27 mouse cellular contexts compared by ENCODE assay signal in genomic region chrX:9460387-9460930, GRCm38 (mm10). TPM values are rescaled to one million over a fixed set of nuclear protein-coding genes. Genes with fewer than 3 reads are reported as not detected.
A peak's percentile ranks its signal among the peaks of the same experiment; 100 is the strongest.
DNase-seq lines count a peak whose midpoint lies in the region; TF ChIP-seq lines count a peak whose summit lies in the region.
"Had no signal": no experiment of that assay in that cellular context is flagged by ENCODE, and none has a peak within 500 bp of the region (broad histone marks: within the 10 kb centered on the region; RNA-seq: fewer than 3 reads in every experiment).

No protein-coding gene starts in this region.

- no peak for TF ChIP-seq POLR2A in bone marrow, adult 2 months (IDR thresholded peaks at IDR 0.05; ENCODE audit: borderline replicate concordance, control insufficient read depth, low read depth, low read length)

- H3K27ac ChIP-seq in bone marrow, adult 2 months (ENCODE audit: control insufficient read depth, insufficient read depth, low read depth, low read length, poor library complexity): peak overlapping the region; percentile 65; the same call in 1 of the 2 replicates
- peak overlapping the region; percentile 54 for H3K27ac ChIP-seq in macrophage
- H3K27ac ChIP-seq: forebrain, embryonic 13.5 days; hindbrain, embryonic 14.5 days; liver, embryonic 14.5 days; neural tube, embryonic 13.5 days had no signal

- H3K4me1 ChIP-seq in bone marrow, adult 2 months (ENCODE audit: control insufficient read depth, insufficient read depth, low read length): no peaks in the 10 kb centered on the region; the same call in 1 of the 2 replicates
- H3K4me1 ChIP-seq: forebrain, embryonic 13.5 days; heart, embryonic 12.5 days; neural tube, embryonic 13.5 days had no signal

- peak; percentile 5 for DNase-seq in layer of hippocampus, adult 9-11 months
- DNase-seq in layer of hippocampus, adult 9-10 months (ENCODE audit: low spot score): no peak
- DNase-seq in splenic B cell, adult 2 months (ENCODE audit: low read depth, low spot score): peak; percentile 31
- DNase-seq in cerebellum, adult 9-11 months: no peak
- DNase-seq in adrenal gland, adult (ENCODE audit: inconsistent age in 2 of 2, low spot score in 1 of 2): no peak
- no peak for DNase-seq in right cerebral cortex, postnatal 36 days (ENCODE audit: low spot score in 2 of 2)
- DNase-seq: adrenal gland, postnatal 10 days; cerebellum, adult 2 months; cerebellum, postnatal 25 days; gastrocnemius, postnatal 14 days; heart, adult 18-20 months; kidney, adult 9 months; kidney, postnatal 10 days; liver; lung, adult 2 months; lung, postnatal 4 days; retina, postnatal 1 day; right cerebral cortex, postnatal 25 days; thymus, adult 2 months; thymus, postnatal 36 days had no signal

- no peak overlapping the region for H3K4me3 ChIP-seq in bone marrow, adult 2 months (replicated peaks; ENCODE audit: control insufficient read depth, low read depth, low read length)
- H3K4me3 ChIP-seq in macrophage (ENCODE audit: inconsistent target): no peak overlapping the region
- H3K4me3 ChIP-seq: forebrain, embryonic 13.5 days; heart, embryonic 12.5 days; neural tube, embryonic 13.5 days had no signal

- no peak for TF ChIP-seq CTCF in bone marrow, adult 2 months (IDR thresholded peaks at IDR 0.05; ENCODE audit: control insufficient read depth, insufficient read depth, low read length)

- WGBS in bone marrow, adult 2 months: 34% methylated on average over 4 of the region's 4 CpGs
- WGBS in macrophage (ENCODE audit: missing documents): 67% methylated on average over 4 of the region's 4 CpGs

- peaks cover 48% of the 10 kb centered on the region; the same call in 1 of the 2 replicates for H3K79me2 ChIP-seq in macrophage (ENCODE audit: inconsistent target)

- H3K27me3 ChIP-seq in splenic B cell, adult 2 months (ENCODE audit: control insufficient read depth, insufficient read depth, low read length, poor library complexity, severe bottlenecking): no peaks in the 10 kb centered on the region
- H3K27me3 ChIP-seq: forebrain, embryonic 13.5 days; heart, embryonic 12.5 days; neural tube, embryonic 13.5 days had no signal

- peaks cover 3% of the 10 kb centered on the region; the same call in 1 of the 2 replicates for H3K36me3 ChIP-seq in macrophage (ENCODE audit: inconsistent target)
- 0 out of 2 replicates have a peak, but pooled peaks cover 2% of the 10 kb centered on the region for H3K36me3 ChIP-seq in splenic B cell, adult 2 months (ENCODE audit: control insufficient read depth, insufficient read depth, low read length, poor library complexity, severe bottlenecking)
- H3K36me3 ChIP-seq: heart, embryonic 12.5 days; neural tube, embryonic 13.5 days had no signal

RNA-seq across cellular contexts. Expression of gene Cybb, which starts 27.1 kb away (rescaled TPM):
- polyA plus RNA-seq in bone marrow, adult 2 months (2011; ENCODE audit: insufficient read depth, insufficient read length, low replicate concordance, missing spikeins): 27.3 and 62.6 TPM in 2 replicates
- total RNA-seq in macrophage (2018; cell fraction: chromatin; rRNA removed): 1,000 to 10,000 TPM in 14 of 26 experiments, 100 to 1,000 TPM in 12; 150 to 2,500 (median 1,092) TPM
- 100 to 1,000 TPM; 329 to 971 (median 729) TPM for total RNA-seq in macrophage (2018; cell fraction: cytosol; rRNA removed)
- 1,000 to 10,000 TPM in 16 of 26 experiments, 100 to 1,000 TPM in 10; 272 to 1,970 (median 1,234) TPM for total RNA-seq in macrophage (2018; cell fraction: nucleus; rRNA removed)
- polyA plus RNA-seq in macrophage (2018): 209 to 458 TPM (median 351 TPM) in 3 replicates

Comparison
In these comparisons a context has a peak if more than half of its experiments do, and no peak if none do; other contexts are left out.
1. DNase-seq: peak in layer of hippocampus, adult 9-11 months (single experiment) and splenic B cell, adult 2 months (single experiment); none in layer of hippocampus, adult 9-10 months (single experiment), cerebellum, adult 9-11 months (single experiment), adrenal gland, adult (0 of 2) and right cerebral cortex, postnatal 36 days (0 of 2).